Mouse (Mus musculus) heart, embryonic 11.5 days (tissue): ENCODE measurements around the gene Ism2. TPM values are rescaled to one million over a fixed set of nuclear protein-coding genes. Genes with fewer than 3 reads are reported as not detected.

ENCODE experiments used
- ATAC-seq: fragments of 200-750 bp; cut with Nextera tagmentation; replicated peaks from 2 replicates; pipeline ENCODE4 v1.8.0; 2017; ENCODE audit warnings: moderate library complexity; ENCODE audit not compliant: insufficient number of reproducible peaks, low FRiP score, low TSS enrichment
- H3K27ac ChIP-seq: fragments of 300-500 bp; sonication (generic); 2 replicates; pipeline ENCODE4 v1.5.1; 2014; ENCODE audit warnings: mild to moderate bottlenecking, low read depth, low read length
- H3K27me3 ChIP-seq: fragments of 300-500 bp; sonication (generic); 2 replicates; pipeline ENCODE4 v1.6.1; 2014; ENCODE audit warnings: mild to moderate bottlenecking, low read length, mixed read lengths; ENCODE audit not compliant: control insufficient read depth, insufficient read depth
- H3K36me3 ChIP-seq: fragments of 300-500 bp; sonication (generic); 2 replicates; pipeline ENCODE4 v1.6.1; 2014; ENCODE audit warnings: mild to moderate bottlenecking, low read length, moderate library complexity, mixed read lengths; ENCODE audit not compliant: control insufficient read depth, insufficient read depth
- H3K4me1 ChIP-seq: fragments of 300-500 bp; sonication (generic); 2 replicates; pipeline ENCODE4 v1.6.1; 2014; ENCODE audit warnings: low read length; ENCODE audit not compliant: control insufficient read depth, insufficient read depth
- H3K4me2 ChIP-seq: fragments of 300-500 bp; sonication (generic); 2 replicates; pipeline ENCODE4 v1.6.1; 2014; ENCODE audit warnings: mild to moderate bottlenecking, moderate library complexity
- H3K4me3 ChIP-seq: fragments of 300-500 bp; sonication (generic); 2 replicates; pipeline ENCODE4 v1.5.1; 2014; ENCODE audit warnings: low read depth, low read length
- H3K9ac ChIP-seq: fragments of 300-500 bp; sonication (generic); 2 replicates; pipeline ENCODE4 v1.6.1; 2014; ENCODE audit warnings: mild to moderate bottlenecking, low read depth, low read length, moderate library complexity
- H3K9me3 ChIP-seq: fragments of 300-500 bp; sonication (generic); replicated peaks from 2 replicates; pipeline ENCODE4 v1.6.1; 2016; ENCODE audit warnings: low read length; ENCODE audit not compliant: control insufficient read depth
- WGBS: fragments of 180-500 bp; shearing (Covaris S2); extraction: QIAGEN DNeasy Blood & Tissue Kit; methylation state at CpG from one replicate; pipeline ENCODE4 v1.1.7; 2014; ENCODE audit not compliant: insufficient replicate concordance; 5-methylcytosine and 5-hydroxymethylcytosine counted together
- polyA plus RNA-seq: library from polyadenylated mRNA; unstranded; fragments of >200 nt; fragmentation: Nextera tagmentation; extraction: Ambion mirVana; gene quantifications from 2 replicates; pipeline ENCODE4 v1.2.1, GENCODE M21; 2014

Ism2 gene
- polyA plus RNA-seq, 1 experiment from 2014 or later, result 0.83 TPM

GRCm38 (mm10) chr12:87266827-87267603 is 32.5 kb downstream of the Ism2 start:
- Histone ChIP-seq H3K27me3 (no peaks in the 10 kb centered on the region), H3K27ac (peak overlapping the region; percentile 91), H3K4me2 (peak overlapping the region; percentile 91), H3K36me3 (peaks cover 31% of the 10 kb centered on the region), H3K9me3 (no peaks in the 10 kb centered on the region), H3K4me1 (peaks cover 8% of the 10 kb centered on the region; the same call in 1 of the 2 replicates), H3K4me3 (peak overlapping the region; percentile 61), H3K9ac (peak overlapping the region; percentile 94)
- under 1% methylated on average over 31 of the region's 31 CpGs for WGBS
- peak; percentile 60 for ATAC-seq

GRCm38 (mm10) chr12:87266108-87266826 is 33.2 kb downstream of the Ism2 start, which contains the start of the genes Vipas39 and Ahsa1:
TSS of gene Vipas39 (minus strand) at chr12:87266256.
TSS of gene Ahsa1 (plus strand) at chr12:87266479.
- no peaks in the 10 kb centered on the region for H3K27me3 ChIP-seq
- H3K4me2 ChIP-seq, result peak within 1 kb of the TSS; percentile 91
- H3K27ac ChIP-seq, result peak within 1 kb of the TSS; percentile 91
- peak within 1 kb of the TSS; percentile 61 for H3K4me3 ChIP-seq
- peak within 1 kb of the TSS; percentile 94 for H3K9ac ChIP-seq
- H3K9me3 ChIP-seq, result no peaks in the 10 kb centered on the region
- peaks cover 32% of the 10 kb centered on the region for H3K36me3 ChIP-seq
- H3K4me1 ChIP-seq, result peaks cover 8% of the 10 kb centered on the region; the same call in 1 of the 2 replicates
- under 1% methylated on average over 31 of the region's 31 CpGs for WGBS
- ATAC-seq, result peak; percentile 95

DNA sequence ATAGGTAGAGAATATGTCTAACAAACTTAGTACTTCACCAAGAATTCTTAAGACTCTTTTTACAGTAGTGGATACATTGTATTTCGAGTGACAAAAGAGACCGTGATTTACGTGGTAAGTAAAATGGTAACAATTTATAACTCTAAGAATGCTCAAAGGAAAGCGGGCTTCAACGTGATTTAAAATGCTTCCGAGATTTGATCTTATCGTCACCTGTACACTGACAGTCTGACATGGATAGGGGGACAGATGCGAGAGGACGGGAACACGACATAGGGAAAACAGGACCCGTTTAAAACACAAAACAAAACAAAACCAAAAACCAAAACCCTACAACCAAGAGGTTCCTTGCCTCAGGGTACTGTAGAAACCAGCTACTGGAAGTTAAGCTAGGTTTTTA is 34.1 kb downstream of the Ism2 start:
- H3K4me3 ChIP-seq, result peak overlapping the region; percentile 61
- H3K9me3 ChIP-seq, result no peaks in the 10 kb centered on the region
- H3K4me2 ChIP-seq, result peak overlapping the region; percentile 85
- H3K36me3 ChIP-seq, result peaks cover 27% of the 10 kb centered on the region
- no peak for ATAC-seq
- peaks cover 8% of the 10 kb centered on the region; the same call in 1 of the 2 replicates for H3K4me1 ChIP-seq
- H3K27ac ChIP-seq, result peak overlapping the region; percentile 91
- peak overlapping the region; percentile 94 for H3K9ac ChIP-seq
- WGBS, result 19% methylated on average over 11 of the region's 11 CpGs
- H3K27me3 ChIP-seq, result no peaks in the 10 kb centered on the region

DNA sequence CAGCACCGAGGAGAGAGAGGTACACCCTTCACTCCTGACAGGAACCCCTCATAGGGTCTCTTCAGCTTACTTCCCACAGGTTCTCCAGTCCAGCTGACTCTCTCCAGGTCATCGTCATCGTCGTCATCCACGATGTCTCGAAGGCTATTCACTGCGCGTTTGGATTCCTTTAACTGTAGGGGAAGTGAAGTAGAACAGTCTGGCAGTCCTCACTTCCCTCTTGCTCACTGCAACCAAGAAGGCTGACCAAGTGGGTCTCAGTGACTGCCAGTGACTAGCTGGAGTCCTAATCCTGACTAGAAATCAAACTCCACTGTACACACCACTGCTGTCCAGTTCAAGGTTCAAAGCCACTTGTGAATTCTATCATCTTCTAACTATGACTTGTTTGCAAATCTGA is 38.9 kb downstream of the Ism2 start:
- H3K36me3 ChIP-seq, result peaks cover 32% of the 10 kb centered on the region

DNA sequence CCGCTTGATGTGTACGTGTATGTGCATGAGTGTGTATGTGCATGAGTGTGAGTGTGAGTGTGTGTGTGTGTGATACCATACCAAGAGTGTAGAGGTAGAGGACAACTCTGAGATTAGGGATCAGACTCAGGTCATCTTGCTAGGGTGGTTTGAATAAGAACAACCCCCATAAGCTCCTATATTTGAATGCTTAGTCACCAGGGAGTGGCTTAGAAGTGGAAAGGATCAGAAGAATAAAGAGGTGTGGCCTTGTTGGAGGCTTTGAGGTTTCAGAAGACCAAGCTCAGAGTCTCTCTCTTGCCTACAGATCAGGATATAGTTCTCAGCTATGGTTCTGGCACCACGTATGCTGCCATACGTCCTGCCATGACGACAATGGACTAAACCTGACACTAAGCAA is 42.9 kb downstream of the Ism2 start:
- peaks cover 34% of the 10 kb centered on the region for H3K36me3 ChIP-seq
- no peaks in the 10 kb centered on the region; the same call in 1 of the 2 replicates for H3K9me3 ChIP-seq
- no peaks in the 10 kb centered on the region for H3K4me1 ChIP-seq
- no peak overlapping the region for H3K4me2 ChIP-seq
- H3K4me3 ChIP-seq, result no peak overlapping the region
- no peaks in the 10 kb centered on the region for H3K27me3 ChIP-seq
- H3K9ac ChIP-seq, result no peak overlapping the region
- H3K27ac ChIP-seq, result no peak overlapping the region
- ATAC-seq, result no peak
- WGBS, result 91% methylated on average over 5 of the region's 5 CpGs

More for the DNA sequence above, 38.9 kb downstream of the Ism2 start:
- Histone ChIP-seq H3K9me3 (no peaks in the 10 kb centered on the region), H3K9ac (no peak overlapping the region), H3K27me3 (no peaks in the 10 kb centered on the region), H3K4me1 (no peaks in the 10 kb centered on the region), H3K27ac (no peak overlapping the region), H3K4me3 (no peak overlapping the region), H3K4me2 (no peak overlapping the region)
- ATAC-seq, result no peak
- 92% methylated on average over 8 of the region's 8 CpGs for WGBS

DNA sequence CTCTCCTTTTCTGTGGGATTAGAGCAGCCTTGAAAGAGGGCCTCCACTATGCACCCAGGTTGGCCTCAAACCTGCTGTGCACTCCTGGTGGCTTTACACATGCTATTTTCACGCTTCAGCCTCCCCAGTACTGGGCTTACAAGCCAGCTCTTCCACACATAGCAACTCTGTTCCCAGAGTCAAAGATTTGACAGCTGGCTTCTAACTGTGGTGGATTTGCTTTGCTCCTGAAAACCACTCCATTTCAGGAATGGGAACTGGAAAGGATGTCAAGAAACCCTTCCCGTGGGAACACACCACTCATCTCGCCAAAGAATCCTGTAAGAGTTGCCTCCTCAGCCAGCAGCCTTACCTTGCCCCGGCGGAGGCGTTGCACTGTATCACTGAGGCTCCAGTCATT is 45.6 kb downstream of the Ism2 start:
- Histone ChIP-seq H3K4me1 (no peaks in the 10 kb centered on the region), H3K9me3 (no peaks in the 10 kb centered on the region; the same call in 1 of the 2 replicates), H3K36me3 (peaks cover 44% of the 10 kb centered on the region), H3K27me3 (no peaks in the 10 kb centered on the region), H3K4me2 (no peak overlapping the region), H3K9ac (no peak overlapping the region), H3K4me3 (no peak overlapping the region), H3K27ac (no peak overlapping the region)
- ATAC-seq, result no peak
- 90% methylated on average over 6 of the region's 6 CpGs for WGBS

DNA sequence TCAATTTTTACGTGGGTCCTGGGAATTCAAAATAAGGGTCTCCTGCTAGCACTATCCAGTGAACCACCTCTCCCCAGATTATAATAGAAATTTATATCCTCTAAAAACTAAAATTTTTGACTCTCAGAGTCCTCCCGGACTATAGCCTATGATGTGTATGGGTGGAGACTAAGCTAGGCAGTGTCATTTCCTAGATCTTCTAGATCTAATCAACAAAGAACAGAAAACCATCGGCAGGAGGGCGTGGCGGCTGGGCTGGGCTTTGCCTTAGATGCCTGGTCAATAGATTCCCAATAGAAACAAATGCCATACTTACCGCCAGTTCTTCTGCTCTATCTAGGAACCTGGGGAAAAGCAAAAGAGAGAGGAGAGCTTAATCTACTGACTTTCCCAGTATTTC is 49.3 kb downstream of the Ism2 start:
- no peak for ATAC-seq
- no peaks in the 10 kb centered on the region for H3K4me1 ChIP-seq
- H3K4me3 ChIP-seq, result no peak overlapping the region
- H3K9me3 ChIP-seq, result no peaks in the 10 kb centered on the region; the same call in 1 of the 2 replicates
- H3K27ac ChIP-seq, result no peak overlapping the region
- no peak overlapping the region for H3K9ac ChIP-seq
- WGBS, result 89% methylated on average over 6 of the region's 6 CpGs
- H3K27me3 ChIP-seq, result no peaks in the 10 kb centered on the region
- H3K36me3 ChIP-seq, result peaks cover 35% of the 10 kb centered on the region
- no peak overlapping the region for H3K4me2 ChIP-seq

GRCm38 (mm10) chr12:87238632-87239031 is 60.9 kb downstream of the Ism2 start, which contains the start of gene Noxred1:
TSS of gene Noxred1 (minus strand) at chr12:87238732.
- Histone ChIP-seq H3K27me3 (no peaks in the 10 kb centered on the region), H3K36me3 (peaks cover 11% of the 10 kb centered on the region), H3K9me3 (no peaks in the 10 kb centered on the region), H3K4me1 (no peaks in the 10 kb centered on the region), H3K4me3 (no peak within 1 kb of the TSS), H3K9ac (no peak within 1 kb of the TSS), H3K4me2 (no peak within 1 kb of the TSS), H3K27ac (no peak within 1 kb of the TSS)
- 72% methylated on average over 1 of the region's 1 CpGs for WGBS
- ATAC-seq, result no peak
